Mouse (Mus musculus): Measurements from ENCODE around the gene Prr22. TPM values are rescaled to one million over a fixed set of nuclear protein-coding genes. Genes with fewer than 3 reads are reported as not detected.
A peak's percentile ranks its signal among the peaks of the same experiment; 100 is the strongest.

Gene Prr22
- polyA plus RNA-seq, 1 experiment: 1.9 TPM

GRCm38 (mm10) chr17:56763741-56764250 lies 6.3 kb upstream of the Prr22 start:
- 57% methylated on average over 8 of the region's 8 CpGs for WGBS
- TF ChIP-seq POLR2A (IDR thresholded peaks at IDR 0.05; ENCODE audit: borderline replicate concordance, control insufficient read depth, low read depth, low read length) (no peak), CTCF (IDR thresholded peaks at IDR 0.05; ENCODE audit: control insufficient read depth, insufficient read depth, low read length) (no peak)
- H3K4me1 ChIP-seq (ENCODE audit: control insufficient read depth, insufficient read depth, low read length): peaks cover 6% of the 10 kb centered on the region; the same call in 1 of the 2 replicates
- no peak overlapping the region; the same call in 1 of the 2 replicates for H3K27ac ChIP-seq (ENCODE audit: control insufficient read depth, insufficient read depth, low read depth, low read length, poor library complexity)
- peak overlapping the region; percentile 99 for H3K4me3 ChIP-seq (replicated peaks; ENCODE audit: control insufficient read depth, low read depth, low read length)

GRCm38 (mm10) chr17:56764474-56765354 lies 5.3 kb upstream of the Prr22 start, which contains the start of gene Dus3l:
TSS of gene Dus3l (plus strand) at chr17:56764757.
- peak within 1 kb of the TSS; percentile 99 for H3K4me3 ChIP-seq (replicated peaks; ENCODE audit: control insufficient read depth, low read depth, low read length)
- under 1% methylated on average over 54 of the region's 58 CpGs for WGBS
- TF ChIP-seq CTCF (IDR thresholded peaks at IDR 0.05; ENCODE audit: control insufficient read depth, insufficient read depth, low read length): no peak
- TF ChIP-seq POLR2A (IDR thresholded peaks at IDR 0.05; ENCODE audit: borderline replicate concordance, control insufficient read depth, low read depth, low read length): peak; percentile 54; the same call in 1 of the 2 replicates
- H3K27ac ChIP-seq (ENCODE audit: control insufficient read depth, insufficient read depth, low read depth, low read length, poor library complexity): peak within 1 kb of the TSS; percentile 99
- H3K4me1 ChIP-seq (ENCODE audit: control insufficient read depth, insufficient read depth, low read length): peaks cover 6% of the 10 kb centered on the region; the same call in 1 of the 2 replicates

GRCm38 (mm10) chr17:56765431-56765830 lies 4.6 kb upstream of the Prr22 start:
- H3K27ac ChIP-seq (ENCODE audit: control insufficient read depth, insufficient read depth, low read depth, low read length, poor library complexity): no peak overlapping the region; the same call in 1 of the 2 replicates
- TF ChIP-seq POLR2A (IDR thresholded peaks at IDR 0.05; ENCODE audit: borderline replicate concordance, control insufficient read depth, low read depth, low read length) (no peak), CTCF (IDR thresholded peaks at IDR 0.05; ENCODE audit: control insufficient read depth, insufficient read depth, low read length) (no peak)
- H3K4me1 ChIP-seq (ENCODE audit: control insufficient read depth, insufficient read depth, low read length): peaks cover 6% of the 10 kb centered on the region; the same call in 1 of the 2 replicates
- 51% methylated on average over 12 of the region's 12 CpGs for WGBS
- peak overlapping the region; percentile 99 for H3K4me3 ChIP-seq (replicated peaks; ENCODE audit: control insufficient read depth, low read depth, low read length)

- 92% methylated on average over 27 of the region's 27 CpGs for WGBS
- peaks cover 6% of the 10 kb centered on the region; the same call in 1 of the 2 replicates for H3K4me1 ChIP-seq (ENCODE audit: control insufficient read depth, insufficient read depth, low read length)
- H3K4me3 ChIP-seq (replicated peaks; ENCODE audit: control insufficient read depth, low read depth, low read length): no peak overlapping the region
- no peak overlapping the region for H3K27ac ChIP-seq (ENCODE audit: control insufficient read depth, insufficient read depth, low read depth, low read length, poor library complexity)
- no peak for TF ChIP-seq POLR2A (IDR thresholded peaks at IDR 0.05; ENCODE audit: borderline replicate concordance, control insufficient read depth, low read depth, low read length)
Observed at GRCm38 (mm10) chr17:56766631-56767405, 3.2 kb upstream of the Prr22 start.

- WGBS: 94% methylated on average over 29 of the region's 29 CpGs
- Histone ChIP-seq H3K27ac (ENCODE audit: control insufficient read depth, insufficient read depth, low read depth, low read length, poor library complexity) (no peak overlapping the region), H3K4me1 (ENCODE audit: control insufficient read depth, insufficient read depth, low read length) (peaks cover 4% of the 10 kb centered on the region; the same call in 1 of the 2 replicates), H3K4me3 (replicated peaks; ENCODE audit: control insufficient read depth, low read depth, low read length) (no peak overlapping the region)
- TF ChIP-seq POLR2A (IDR thresholded peaks at IDR 0.05; ENCODE audit: borderline replicate concordance, control insufficient read depth, low read depth, low read length) (no peak), CTCF (IDR thresholded peaks at IDR 0.05; ENCODE audit: control insufficient read depth, insufficient read depth, low read length) (no peak)
Observed at GRCm38 (mm10) chr17:56767531-56768135, 2.4 kb upstream of the Prr22 start.

GRCm38 (mm10) chr17:56768941-56769340 lies 1.1 kb upstream of the Prr22 start:
- no peak overlapping the region for H3K27ac ChIP-seq (ENCODE audit: control insufficient read depth, insufficient read depth, low read depth, low read length, poor library complexity)
- H3K4me1 ChIP-seq (ENCODE audit: control insufficient read depth, insufficient read depth, low read length): no peaks in the 10 kb centered on the region
- TF ChIP-seq POLR2A (IDR thresholded peaks at IDR 0.05; ENCODE audit: borderline replicate concordance, control insufficient read depth, low read depth, low read length) (no peak), CTCF (IDR thresholded peaks at IDR 0.05; ENCODE audit: control insufficient read depth, insufficient read depth, low read length) (no peak)
- WGBS: 85% methylated on average over 11 of the region's 11 CpGs
- no peak overlapping the region for H3K4me3 ChIP-seq (replicated peaks; ENCODE audit: control insufficient read depth, low read depth, low read length)

- 94% methylated on average over 11 of the region's 11 CpGs for WGBS
- H3K4me3 ChIP-seq (replicated peaks; ENCODE audit: control insufficient read depth, low read depth, low read length): no peak overlapping the region
- no peaks in the 10 kb centered on the region for H3K4me1 ChIP-seq (ENCODE audit: control insufficient read depth, insufficient read depth, low read length)
- TF ChIP-seq POLR2A (IDR thresholded peaks at IDR 0.05; ENCODE audit: borderline replicate concordance, control insufficient read depth, low read depth, low read length): no peak
- no peak for TF ChIP-seq CTCF (IDR thresholded peaks at IDR 0.05; ENCODE audit: control insufficient read depth, insufficient read depth, low read length)
- no peak overlapping the region for H3K27ac ChIP-seq (ENCODE audit: control insufficient read depth, insufficient read depth, low read depth, low read length, poor library complexity)
Observed at GRCm38 (mm10) chr17:56777568-56777967, 7.5 kb downstream of the Prr22 start.
